Mouse (Mus musculus): ENCODE measurements around the gene Ifnab.
A peak's percentile ranks its signal among the peaks of the same experiment; 100 is the strongest.

The Ifnab gene

DNA sequence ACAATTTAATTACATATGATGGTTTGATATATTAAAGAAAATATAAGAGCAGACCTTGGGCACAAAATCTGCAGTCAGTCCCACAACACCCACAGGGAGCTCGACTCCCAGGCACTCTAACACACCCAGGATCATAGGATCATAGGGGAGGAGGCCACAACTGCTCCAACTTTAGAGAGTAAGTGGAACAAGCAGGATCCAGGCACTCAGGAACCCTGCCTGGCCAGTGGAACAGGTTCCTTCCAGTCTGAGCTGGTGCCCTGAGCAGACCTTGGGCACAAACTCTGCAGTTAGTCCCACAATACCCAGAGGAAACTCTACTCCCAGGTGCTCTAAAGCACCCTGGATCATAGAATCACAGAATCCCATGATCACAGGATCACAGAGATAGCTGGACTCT lies 35.7 kb downstream of the Ifnab start:
- no peak for DNase-seq

DNA sequence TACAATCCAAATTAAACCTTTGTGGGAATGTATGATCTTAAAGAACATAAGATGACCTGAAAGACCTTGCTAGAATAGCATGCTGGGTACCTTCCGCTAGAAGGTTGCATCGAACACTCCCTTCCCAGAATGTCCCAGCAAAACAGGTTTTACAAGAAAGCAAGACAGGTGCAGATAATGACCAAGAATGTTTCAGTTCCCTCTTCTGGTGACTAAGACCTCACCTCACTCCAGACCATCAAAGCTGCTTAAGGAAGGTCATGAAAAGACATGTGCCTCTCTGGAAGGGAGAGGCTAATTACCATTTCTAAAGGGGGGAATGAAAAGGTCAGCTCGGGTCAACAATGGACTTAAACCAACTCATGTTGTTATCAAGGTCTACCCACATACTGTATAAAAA lies 37.5 kb downstream of the Ifnab start:
- DNase-seq, result no peak

DNA sequence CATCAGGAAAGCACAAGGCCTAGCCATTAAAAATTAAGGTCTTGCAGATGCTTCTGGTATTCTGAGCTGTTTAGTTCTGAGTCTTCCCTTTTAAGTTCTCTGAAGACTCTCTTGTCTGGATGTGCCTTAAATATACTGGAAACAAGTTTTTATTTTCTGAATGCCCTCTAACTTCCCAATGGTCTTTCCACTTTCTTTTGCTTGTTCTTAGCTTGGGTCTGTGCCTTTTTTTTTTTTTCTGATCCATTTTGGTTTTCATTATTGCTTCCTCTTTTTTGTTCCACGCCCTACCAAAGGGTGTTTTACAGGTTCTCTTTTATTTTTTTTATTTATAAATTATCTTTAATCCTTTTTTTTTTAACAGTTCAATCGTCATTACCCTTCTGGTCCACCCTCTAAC lies 46.8 kb downstream of the Ifnab start, which contains the start of gene Ifna13:
Gene Ifna13, minus strand, starts transcription at position 101 of the 400 bp plus-strand sequence.
- DNase-seq, result no peak

DNA sequence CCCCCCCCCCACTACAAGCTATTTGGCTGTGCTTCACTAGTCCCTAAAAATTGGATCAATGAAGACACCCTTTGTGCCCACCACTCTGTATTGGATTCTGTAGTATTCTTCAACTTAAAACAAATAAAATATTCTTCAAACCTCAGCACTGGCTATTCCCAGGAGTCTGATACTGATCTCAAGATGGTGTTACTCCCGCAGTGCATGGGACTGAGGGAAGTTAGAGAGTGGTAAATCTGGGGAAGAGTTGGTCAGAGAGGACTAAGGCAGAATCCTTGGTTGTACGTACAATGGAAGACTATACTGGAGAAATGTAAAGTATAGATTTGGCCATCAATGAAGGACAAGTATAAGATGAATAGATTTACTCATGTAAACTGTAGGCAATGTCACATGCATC lies 48.6 kb downstream of the Ifnab start:
- DNase-seq, result no peak

DNA sequence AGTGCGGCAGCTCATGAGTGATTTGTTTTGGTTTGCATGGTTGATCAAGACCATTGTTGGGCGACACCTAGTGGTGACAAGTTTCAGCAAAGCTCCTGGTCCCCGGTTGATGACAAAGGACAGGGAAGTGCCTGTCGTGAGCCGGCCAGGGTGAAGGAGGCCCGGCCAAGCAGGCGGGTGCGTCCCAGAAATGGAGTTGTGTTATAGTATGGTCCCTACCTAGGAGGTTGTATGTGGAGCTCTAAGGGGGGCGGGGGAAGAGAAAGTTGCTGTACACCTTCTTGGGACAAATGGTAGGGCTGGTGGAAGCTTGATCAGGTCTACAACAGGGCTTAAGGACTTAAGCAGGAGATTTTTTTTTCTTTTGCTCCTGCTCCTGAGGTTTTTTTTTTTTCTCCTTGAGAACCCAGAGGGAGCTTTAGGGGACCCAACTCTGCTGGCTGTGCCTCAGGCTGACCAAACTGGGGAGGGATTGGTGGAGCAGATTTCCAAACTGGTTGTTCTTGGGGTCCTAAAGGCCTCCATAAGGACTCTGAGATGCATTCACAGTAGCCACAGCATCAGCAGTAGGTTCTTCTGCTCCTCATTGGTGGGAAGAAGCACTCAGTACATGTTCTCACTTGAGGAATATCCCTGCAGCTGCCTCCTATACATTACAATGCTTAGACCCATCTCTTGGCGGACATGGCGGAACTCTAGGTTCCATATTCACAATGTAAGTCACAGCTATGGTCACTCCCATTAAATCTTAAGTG lies 49.9 kb downstream of the Ifnab start:
- peak; percentile 98 for DNase-seq

DNA sequence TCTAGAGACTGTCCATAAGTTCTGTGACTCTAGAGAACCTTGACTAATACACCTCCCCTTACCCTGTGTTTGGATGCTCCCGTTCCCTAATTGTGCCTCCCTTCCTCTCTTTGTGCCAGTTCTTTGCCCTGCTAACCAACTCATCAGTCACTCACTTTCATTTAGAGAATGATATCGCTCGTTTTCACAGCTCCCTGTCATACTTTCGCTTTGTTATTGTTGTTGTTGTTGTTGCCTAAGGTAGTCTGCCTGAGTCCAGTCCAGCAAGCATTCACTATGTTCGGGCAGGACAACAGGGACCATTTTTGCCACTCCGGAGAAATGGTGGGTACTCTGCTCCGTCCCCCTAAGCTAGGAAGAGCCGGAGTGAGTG lies 50.5 kb downstream of the Ifnab start:
- no peak for DNase-seq
